Mouse (Mus musculus) 3T3-L1 (cell line): ENCODE results near the gene Samhd1.

Source experiments
- DNase-seq: peaks from one replicate; pipeline ENCODE4 v3.0.0-alpha.2; 2015; ENCODE audit warnings: low read depth, low spot score

Samhd1 gene

DNA sequence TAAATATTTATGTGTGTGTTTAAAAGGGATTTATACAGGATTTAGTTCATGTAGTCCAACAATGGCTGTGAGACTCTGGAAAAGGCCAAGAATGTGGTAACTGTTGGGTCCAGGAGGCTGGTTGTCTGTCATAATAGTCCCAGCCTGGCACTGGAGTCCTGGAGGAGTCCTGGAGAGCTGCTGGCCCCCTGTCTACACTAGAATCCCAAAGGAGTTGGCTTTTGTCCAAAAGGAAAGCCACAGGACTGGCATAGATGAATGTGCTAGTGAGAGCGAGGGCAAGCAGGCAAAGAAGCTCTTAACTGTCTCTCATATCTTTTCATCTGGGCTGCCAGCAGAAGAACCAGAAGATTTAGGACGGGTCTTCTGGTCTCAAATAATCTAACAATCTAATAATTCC lies 1.6 kb upstream of the Samhd1 start:
- DNase-seq = peak; percentile 54

DNA sequence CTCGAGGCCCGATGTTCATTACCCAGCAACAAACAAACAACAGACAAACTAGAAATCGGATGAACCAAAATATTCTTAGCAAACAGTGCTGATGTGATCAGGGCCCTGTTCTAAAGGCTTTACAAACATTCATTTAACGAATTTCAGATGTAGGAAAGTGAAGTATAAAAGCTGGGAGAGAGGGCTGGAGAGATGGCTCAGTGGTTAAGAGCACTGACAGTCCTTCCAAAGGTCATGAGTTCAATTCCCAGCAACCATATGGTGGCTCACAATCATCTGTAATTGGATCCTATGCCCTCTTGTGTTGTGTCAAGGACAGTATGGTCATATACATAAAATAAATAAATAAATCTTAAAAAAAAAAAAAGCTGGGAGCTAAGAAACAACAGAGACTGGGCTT lies 1.1 kb upstream of the Samhd1 start:
- peak; percentile 27 for DNase-seq

DNA sequence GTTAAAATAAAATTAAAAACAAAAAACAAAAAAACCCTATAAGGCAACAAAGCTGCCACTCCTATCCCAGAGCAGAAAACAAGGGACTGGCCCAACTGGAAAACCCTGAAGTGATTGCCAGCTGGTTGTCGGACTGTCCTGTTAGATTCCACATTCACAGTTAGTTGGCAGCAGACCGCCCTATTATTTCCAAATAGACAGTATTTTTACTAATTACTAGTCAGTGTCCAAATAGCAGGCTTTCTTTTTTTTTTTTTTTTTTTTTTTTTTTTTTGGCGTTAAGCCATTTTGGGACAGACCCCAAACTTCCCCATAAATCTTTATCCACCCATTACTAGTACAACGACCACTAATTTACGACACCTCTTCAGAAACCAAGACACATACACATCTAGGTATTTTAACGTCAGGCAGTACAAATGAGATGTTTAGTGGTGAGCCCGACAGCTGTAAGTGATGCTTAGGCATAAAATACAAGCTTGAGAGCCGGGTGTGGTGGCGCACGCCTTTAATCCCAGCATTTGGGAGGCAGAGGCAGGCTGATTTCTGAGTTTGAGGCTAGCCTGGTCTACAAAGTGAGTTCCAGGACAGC lies 560 bp upstream of the Samhd1 start:
- no peak for DNase-seq

DNA sequence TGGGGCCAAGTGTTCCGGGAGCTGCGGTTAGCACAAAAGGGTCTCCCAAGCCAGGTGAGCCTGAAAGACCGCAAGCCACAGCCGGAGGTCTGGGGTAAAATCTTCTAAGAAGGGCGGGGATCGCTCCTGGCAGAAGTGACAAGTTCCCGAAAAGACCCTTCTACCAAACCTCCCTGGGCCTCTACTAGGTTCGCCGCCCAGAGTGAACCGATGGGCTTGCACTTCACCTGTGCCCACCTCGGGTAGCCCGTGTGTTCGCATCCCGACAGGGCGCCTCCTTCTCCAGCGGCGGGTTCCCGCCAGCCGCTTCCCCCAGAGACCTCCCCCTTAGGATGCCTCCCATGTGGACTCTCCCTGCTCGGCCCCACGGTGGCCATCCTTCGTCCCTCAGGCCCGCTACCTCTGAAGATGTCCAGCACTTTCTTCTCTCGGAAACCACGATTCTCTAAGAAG lies 560 bp downstream of the Samhd1 start:
- no peak for DNase-seq

DNA sequence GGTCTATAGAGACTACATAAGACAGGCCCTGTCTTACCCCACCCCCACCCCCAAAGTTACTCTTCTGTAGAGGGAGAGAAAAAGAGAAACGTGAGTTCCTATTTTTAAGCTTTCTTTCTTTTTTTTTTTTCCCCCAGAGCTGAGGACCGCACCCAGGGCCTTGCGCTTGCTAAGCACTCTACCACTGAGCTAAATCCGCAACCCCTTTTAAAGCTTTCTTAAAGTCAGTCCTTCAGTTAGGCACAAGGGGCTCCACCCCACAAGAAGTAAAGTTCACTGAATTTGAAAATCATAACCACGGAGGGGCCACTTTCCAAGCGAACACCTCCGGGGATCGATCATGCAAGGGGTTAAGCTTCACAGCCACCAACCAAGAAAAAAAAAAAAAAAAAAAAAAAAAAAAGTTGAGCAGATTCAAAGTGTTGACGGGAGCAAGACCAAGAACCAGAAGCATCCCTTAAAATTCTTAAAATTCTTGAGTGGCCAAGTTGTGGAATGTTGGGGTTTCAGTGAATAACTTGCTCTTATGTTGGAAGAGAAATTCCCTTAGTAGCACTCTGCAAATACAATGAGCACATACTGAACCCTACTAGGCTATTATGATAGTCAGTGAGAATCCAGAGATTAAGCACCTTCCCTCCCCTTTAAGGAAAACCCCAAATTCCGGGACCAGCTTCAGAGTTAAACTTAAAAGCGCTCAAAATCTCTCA lies 1.1 kb downstream of the Samhd1 start:
- DNase-seq = peak; percentile 71

DNA sequence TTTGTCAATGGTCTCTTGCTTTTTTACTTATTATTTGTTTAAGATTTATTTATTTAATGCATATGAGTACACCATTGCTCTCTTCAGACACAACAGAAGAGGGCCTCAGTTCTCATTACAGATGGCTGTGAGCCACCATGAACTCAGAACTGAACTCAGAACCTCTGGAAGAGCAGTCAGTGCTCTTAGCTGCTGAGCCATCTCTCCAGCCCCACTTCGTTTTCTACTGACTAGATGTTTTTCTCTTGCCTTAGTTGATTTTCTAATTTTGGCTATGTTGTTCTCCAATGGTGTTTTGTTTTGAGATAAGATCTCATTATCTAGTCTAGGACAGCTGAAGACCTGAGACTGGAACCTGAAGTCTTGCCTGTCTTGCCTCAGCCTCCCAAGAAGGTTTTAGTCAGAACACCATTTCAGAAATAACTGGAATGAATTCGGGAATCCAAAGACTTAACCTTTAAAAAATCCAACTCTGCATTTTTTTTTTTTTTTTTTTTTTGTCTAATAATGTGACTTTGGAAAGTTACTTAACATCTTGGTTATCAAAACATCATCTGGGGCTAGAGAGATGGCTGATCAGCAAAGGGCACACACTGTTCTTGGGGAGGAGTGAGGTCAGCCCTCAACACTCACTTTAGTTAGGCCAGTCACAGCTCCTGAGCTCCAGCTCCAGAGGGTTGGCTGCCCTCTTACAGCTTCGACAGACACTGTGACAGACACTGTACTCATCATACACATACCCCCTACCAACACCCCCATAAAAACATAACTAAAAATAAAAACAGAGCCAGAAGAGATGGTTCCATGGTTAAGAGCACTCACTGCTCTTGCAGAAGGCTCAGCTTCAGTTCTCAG lies 2.2 kb downstream of the Samhd1 start:
- DNase-seq = no peak

DNA sequence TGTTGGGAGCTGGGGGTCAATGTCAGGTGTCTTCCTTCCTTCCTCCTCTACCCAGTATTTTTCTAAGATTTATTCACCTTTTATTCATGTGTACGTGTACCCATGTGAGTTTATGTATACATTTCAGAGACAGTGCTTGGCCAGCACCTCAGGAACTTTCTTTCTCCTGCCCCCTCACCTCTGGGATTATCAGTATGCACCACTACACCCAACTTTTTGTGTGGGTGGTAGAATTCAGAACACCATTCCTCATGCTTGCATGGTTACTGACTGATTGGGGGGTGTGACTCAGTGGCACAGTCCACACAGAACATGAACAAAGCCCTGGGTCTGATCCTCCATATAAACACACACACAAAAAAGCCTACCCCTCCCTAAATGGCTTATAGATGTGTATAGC lies 3.0 kb downstream of the Samhd1 start:
- no peak for DNase-seq

DNA sequence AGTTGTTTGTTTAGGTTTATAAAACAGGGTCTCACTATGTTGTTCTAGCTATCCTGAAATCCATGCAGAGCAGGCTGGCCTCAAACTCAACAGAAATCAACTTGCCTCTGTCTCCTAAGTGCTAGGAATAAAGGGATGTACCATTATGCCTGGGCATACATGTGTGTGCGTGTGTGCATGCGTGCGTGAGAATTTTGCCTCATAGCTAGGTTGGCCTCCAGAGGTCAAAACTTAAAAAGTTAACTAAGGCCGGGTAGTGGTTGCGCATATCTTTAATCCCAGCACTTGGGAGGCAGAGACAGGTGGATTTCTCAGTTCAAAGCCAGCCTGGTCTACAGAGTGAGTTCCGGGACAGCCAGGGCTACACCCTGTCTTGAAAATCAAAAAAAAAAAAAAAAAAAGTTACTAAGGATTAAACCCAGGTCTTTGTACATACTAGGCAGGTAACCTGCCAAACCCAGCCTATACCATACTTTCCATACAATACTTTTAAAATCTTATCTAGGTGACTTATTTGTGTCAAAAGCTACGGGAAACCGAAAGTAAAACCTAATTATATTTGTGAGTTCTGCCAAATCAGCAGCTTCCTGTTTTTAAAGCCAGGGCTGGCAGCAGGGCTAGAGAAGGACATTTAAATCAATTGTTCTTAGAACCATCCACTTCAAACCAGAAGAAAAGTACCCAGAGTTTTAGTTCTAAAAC lies 4.1 kb downstream of the Samhd1 start:
- peak; percentile 67 for DNase-seq

DNA sequence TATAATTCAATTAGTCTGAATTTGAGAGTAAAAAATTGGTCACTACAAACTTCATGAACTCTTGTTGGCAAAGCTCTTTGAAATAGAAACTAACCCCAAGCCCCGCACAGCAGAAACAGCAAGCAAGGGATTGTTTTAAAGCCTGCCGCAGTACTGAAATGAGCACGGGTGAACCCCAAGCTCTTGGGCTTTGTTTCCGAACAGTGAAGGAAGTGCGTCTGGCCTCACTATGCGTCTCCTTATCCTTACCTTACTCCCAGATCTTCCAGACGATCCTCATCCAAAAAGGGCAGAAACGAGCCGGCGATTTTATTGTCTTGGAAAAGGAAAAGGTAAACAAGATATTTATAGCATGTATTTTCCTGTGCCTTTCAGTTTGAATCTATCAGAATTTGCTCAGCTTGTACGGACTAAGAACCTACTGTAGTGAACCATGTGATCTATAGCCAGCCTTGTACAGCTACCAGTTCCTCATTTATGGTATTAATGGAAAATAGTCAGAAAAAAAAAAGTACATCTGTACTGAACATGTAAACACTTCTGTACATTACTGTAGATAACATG lies 5.4 kb downstream of the Samhd1 start:
- no peak for DNase-seq

DNA sequence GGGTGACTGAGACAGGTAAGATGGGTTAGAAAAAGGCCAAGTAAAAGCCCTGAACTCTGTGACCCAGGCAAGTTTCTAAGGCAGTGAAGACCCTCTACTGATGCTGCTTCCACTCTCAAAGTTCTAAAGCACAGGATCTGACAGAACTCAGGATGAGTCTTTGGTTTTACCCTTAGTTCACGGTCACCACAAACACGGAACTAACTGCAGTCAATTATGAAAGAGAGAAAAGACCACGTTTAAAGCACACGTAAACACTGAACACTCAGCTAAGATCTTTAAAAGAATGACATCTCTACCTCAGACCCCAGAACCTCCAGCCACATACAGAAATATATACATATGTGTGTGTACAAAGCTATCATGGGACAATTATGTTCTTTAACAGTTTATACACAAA lies 6.0 kb downstream of the Samhd1 start:
- DNase-seq = no peak

DNA sequence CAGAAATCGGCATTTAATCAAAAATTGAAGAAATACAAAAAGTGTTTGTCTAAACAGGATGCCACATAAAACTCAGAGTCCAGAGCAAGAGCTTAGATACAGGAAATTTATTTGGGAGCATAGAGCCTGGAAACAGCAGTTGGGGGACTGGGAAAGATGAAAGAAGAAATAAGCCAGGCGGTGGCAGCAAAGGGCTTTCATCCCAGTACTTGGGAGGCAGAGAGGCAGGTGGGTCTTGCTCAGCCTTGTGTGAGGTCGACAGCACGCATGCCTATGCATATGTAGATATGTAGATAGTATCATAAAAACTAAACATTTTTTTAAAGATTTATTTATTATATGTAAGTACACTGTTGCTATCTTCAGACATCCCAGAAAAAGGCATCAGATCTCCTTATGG lies 7.0 kb downstream of the Samhd1 start:
- DNase-seq = no peak

DNA sequence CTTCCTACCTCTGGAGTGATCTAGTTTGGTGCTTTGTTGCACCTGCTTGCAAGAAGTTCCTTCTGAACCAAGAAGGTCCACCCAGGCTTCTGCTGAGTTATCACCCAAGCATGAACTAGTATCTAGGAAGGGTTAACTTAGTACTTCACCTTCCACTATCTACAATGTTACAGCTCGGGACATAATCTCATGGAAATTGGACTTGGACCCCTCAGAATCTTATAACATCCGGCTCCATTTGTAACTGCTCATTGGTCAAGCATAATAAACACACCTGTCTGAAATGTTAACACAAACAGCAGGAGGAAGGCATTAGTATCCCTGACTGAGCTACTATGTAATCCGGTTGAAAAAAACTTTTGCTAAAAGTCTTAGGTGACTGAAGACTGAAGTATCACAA lies 7.7 kb downstream of the Samhd1 start:
- no peak for DNase-seq

DNA sequence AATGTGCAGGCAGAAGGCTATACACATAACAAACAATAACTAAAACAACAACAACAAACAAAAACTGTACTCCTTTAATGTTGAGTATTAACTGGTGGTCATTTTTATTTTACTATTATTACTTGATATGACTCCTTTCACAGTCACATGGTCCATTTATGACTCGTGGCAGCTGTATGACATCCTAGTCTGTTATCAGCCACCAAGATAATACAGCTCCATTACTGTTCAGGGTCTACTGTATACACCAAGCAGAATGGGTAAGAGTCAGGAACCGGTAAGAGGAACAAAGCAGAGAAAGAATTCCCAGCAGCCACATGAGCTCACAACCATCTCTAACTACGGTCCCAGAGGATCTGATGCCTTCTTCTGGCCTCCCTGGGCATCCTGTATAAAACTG lies 9.8 kb downstream of the Samhd1 start:
- no peak for DNase-seq

DNA sequence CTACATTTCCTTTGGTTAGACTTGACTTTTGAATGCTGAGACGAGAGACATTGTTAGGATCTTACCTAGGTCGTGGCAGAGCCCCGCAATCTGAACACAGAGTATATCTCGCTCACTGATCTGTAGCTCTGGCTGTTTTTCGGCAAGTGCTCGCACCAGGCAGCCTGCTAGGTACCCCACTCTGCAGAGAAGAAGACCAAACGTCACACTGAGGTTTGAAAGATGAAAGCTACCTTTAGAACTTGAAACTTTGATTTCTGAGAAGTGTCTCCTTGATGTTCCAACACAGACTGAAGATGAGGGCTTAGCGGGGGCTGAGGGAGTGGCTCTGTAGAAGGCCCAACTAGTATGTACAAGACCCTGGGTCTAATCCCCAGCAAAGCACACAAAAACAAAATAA lies 13.3 kb downstream of the Samhd1 start:
- no peak for DNase-seq

DNA sequence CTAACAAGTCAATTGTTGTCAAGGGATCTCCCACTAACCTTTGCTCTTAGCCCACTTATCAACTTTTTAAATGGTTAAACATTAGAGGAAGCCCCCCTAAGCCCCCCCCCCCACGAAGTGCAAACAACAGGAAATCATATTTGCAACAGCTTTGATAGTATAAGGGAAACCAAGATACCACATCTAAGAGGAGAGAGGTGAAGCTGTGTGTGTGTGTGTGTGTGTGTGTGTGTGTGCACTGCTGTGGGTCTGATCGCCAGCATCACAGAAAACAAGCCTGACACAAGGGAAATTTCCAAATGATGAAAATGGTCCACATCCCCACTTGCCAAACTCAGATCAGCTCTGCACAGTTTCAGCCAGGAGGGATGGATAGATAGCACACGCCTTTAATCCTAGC lies 16.0 kb downstream of the Samhd1 start:
- no peak for DNase-seq

DNA sequence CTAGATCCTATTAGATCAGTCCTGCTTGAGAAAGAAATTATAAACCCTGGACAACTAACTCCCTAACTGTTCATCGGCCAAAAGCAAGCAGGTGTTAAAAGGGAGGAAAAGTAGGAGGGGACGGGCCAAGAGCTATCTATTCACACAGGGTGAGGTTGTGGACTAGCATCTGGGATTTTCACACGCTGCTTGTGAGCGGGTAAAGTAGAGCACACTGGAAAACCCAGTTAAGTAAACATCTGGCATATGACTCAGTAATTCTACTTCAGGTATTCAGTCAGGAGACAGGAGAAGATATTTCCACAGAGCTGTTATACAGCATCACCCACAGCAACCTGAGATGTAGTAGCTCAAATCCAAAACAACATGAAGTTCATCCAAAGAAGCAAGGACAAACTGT lies 16.5 kb downstream of the Samhd1 start:
- DNase-seq = no peak

DNA sequence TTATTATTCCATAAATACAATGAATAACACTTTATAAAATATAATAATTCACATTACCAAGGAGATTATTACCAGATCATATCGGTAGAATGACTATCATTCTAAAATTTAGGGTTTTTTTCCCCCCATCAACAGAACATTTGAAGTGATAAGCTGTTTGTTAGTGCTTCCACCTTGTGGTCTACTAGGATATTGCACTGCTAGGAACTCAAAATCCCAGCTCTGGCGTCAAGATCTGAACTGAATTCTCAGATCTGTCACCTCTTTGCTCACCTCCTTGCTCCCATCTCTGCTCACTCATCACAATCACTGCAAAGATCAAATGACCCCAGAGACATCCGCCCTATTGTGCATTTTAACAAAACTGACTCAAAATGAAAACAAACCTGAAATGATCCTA lies 18.1 kb downstream of the Samhd1 start:
- DNase-seq = peak; percentile 81

DNA sequence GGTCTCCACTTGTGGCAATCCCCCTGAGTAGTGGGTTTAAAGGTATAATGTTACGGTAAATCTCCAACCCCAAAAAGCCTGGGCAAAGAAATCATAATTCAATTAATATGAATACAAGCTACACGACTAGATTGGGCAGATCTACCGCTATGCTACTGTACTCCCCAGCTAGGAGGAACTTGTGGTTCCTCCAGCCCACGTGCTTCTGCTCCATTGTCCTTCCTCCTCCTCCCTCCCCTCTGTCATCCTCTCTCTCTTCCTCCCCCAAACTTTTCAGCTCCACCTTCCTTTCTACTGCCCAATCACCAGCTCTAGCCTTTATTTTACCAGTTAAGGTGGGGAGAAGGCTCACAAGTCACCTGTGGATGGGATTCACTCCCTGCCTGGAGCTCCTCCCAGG lies 26.8 kb downstream of the Samhd1 start:
- no peak for DNase-seq

DNA sequence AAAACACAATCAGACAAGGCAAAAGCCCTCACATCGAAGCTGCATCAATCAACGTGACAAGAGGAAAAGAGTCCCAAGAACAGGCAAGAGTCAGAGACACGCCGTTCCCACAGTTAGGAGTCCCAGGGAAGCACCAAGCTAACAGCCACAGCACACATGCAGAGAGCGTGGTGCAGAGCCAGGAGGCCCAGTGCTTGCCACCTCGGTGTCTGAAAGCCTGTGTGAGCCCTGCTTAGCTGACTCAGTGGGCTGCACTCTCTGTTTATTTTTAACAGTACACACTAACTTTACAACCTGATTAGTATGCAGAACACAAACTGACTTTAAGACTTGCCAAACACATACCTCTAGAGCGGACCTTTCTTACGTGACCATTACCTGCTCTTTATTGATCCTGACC lies 30.6 kb downstream of the Samhd1 start:
- DNase-seq = no peak

DNA sequence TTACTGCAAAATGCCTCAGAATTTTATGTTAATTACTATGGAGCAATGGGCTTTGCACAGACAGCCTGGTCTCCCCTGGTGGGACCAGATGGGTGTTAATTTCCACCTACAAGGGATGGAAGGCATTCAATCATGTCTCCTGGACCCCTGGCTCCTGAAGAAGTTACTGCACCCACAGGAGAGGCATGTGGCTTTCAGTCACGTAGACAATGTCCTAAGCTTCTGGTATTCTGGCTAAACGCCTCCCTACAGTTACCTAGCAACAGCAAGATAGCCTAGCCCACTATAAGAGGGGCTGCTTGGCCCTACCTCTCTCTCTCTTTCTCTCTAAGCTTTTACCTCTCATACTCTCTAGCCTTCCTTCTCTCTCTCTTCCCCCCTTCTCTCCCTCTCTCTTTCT lies 32.8 kb downstream of the Samhd1 start:
- DNase-seq = no peak

DNA sequence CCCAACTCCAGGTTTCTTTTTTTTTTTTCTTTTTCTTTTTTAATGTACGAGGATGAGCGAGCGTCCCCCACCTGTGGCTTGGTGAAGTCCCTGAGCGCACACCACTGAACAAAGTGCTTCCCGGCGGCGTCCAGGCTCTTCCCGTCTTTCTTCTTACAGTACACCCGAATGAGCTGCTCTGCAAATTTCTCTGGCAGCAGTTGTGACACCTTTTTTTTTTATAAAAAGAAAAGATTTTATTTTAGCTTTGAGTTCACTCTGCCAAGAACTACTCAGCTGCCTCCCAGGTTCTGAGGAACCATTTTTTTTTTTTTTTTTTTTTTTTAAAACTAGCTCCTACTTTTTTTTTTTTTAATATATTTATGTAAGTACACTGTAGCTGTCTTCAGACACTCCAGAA lies 33.4 kb downstream of the Samhd1 start:
- no peak for DNase-seq

DNA sequence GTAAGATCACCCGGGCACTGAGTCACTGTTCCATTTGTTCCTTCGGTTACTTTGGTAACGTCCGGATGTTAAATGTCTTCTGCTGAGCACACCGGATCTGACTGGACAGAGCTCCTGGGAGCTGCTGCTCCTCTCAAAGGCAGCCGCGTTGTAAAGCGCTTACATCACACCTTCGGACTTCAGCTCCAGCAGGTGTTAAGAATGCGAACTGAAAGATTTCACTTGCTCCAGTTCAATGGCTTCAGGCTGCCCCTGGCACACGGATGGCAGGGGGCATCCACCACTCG lies 34.8 kb downstream of the Samhd1 start:
- no peak for DNase-seq
